Mouse (Mus musculus) bone marrow, adult 2 months (tissue): ENCODE data around the gene Gm21440. TPM values are rescaled to one million over a fixed set of nuclear protein-coding genes. Genes with fewer than 3 reads are reported as not detected.
"Not testable (repeated sequence)": the region's sequence is repeated elsewhere in the genome, so short reads cannot be mapped to it uniquely, and the experiment has no call there.

Source experiments
- H3K27ac ChIP-seq: fragments of 200-500 bp; 2 replicates; pipeline ENCODE4 v1.5.1; 2012; ENCODE audit warnings: low read depth, mild to moderate bottlenecking, control low read depth, inconsistent platforms, low read length; ENCODE audit not compliant: control insufficient read depth, poor library complexity, insufficient read depth
- H3K4me1 ChIP-seq: fragments of 200-500 bp; 2 replicates; pipeline ENCODE4 v1.6.1; 2011; ENCODE audit warnings: low read length; ENCODE audit not compliant: control insufficient read depth, insufficient read depth
- H3K4me3 ChIP-seq: fragments of 200-500 bp; replicated peaks from 2 replicates; pipeline ENCODE3; 2011; ENCODE audit warnings: mild to moderate bottlenecking, low read depth, low read length, control low read depth; ENCODE audit not compliant: control insufficient read depth
- WGBS: fragments of 180-500 bp; shearing (Covaris S2); methylation state at CpG from one replicate; pipeline ENCODE4 v1.1.7; 2018; 5-methylcytosine and 5-hydroxymethylcytosine counted together
- polyA plus RNA-seq: library from polyadenylated mRNA; stranded (reverse); fragments of >200 nt; gene quantifications from 2 replicates; pipeline ENCODE4 v1.2.4, GENCODE M21; 2011; ENCODE audit warnings: low replicate concordance; ENCODE audit not compliant: missing spikeins, insufficient read depth, insufficient read length

Gm21440 gene
- polyA plus RNA-seq, result not detected in 2 replicates

DNA sequence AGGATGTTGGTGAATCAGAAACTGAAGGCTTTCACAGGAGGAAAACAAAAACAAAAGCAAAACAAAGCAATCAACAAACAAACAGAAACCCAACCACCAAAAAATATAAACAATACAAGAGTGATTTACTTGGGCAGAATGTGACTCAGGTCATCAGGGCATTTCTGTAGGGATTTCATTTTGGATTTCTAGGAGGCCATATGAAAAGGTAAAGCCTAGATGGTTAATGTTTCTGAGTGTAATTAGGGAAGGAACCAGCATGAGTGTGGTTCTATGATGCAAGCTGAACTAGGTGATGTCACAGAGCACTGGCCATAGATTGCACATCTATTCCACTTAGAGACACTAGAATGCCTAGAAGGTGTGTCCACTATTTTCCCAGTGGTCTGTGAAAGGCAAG lies at the start of gene Gm21440, which contains the start of gene Gm21454:
Gene Gm21440 (plus strand): TSS at position 301 of the 400 bp plus-strand sequence.
Gene Gm21454 (plus strand): TSS at position 352 of the 400 bp plus-strand sequence.
- not testable (repeated sequence) for H3K4me3 ChIP-seq, H3K4me1 ChIP-seq, H3K27ac ChIP-seq

DNA sequence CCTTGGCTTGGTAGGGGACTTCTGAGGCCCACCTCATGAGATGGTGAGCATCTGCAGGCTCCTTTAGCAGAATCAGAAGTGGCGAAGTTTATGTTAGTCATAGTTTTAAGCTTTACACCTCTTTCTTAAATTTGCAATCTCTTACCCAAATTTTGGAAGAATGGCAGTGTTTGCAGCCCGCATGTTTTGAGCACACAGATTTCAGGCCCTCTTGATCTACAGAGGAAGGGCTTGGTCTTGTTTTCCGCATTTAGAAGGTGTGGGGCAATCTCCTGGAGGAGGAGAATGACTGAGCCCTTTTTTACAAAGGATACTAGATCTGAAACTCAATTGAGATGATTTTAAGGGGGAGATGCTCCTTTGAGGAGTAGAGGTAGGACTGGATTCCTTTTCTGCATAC lies 28.4 kb upstream of the Gm21440 start, which contains the start of gene Gm21828:
Gene Gm21828 (minus strand): TSS at position 101 of the 400 bp plus-strand sequence.
- no CpG with 5 or more reads among the region's 3 CpGs for whole genome bisulfite sequencing

More for the DNA sequence above, 28.4 kb upstream of the Gm21440 start, which contains the start of gene Gm21828:
- not testable (repeated sequence) for H3K27ac ChIP-seq, H3K4me3 ChIP-seq, H3K4me1 ChIP-seq

Other genes starting within 250 kb of the Gm21440 start
- not detected in 2 replicates for gene Gm20807, start 209.5 kb upstream of the Gm21440 start, polyA plus RNA-seq
- gene Gm21891, start 118.9 kb upstream of the Gm21440 start, polyA plus RNA-seq, result not detected in 2 replicates
- not detected in 2 replicates for gene Gm21425, start 90.4 kb upstream of the Gm21440 start, polyA plus RNA-seq
- not detected in 2 replicates for gene Gm21828, start 28.5 kb upstream of the Gm21440 start, polyA plus RNA-seq
- not detected in 2 replicates for gene Gm21454, start 51 bp downstream of the Gm21440 start, polyA plus RNA-seq
- not detected in 2 replicates for gene Gm21725, start 96.7 kb downstream of the Gm21440 start, polyA plus RNA-seq
- gene Gm21866, start 213.2 kb downstream of the Gm21440 start, polyA plus RNA-seq, result not detected in 2 replicates
- not detected in 2 replicates for gene Gm20773, start 241.6 kb downstream of the Gm21440 start, polyA plus RNA-seq